Mouse (Mus musculus): Measurements from ENCODE around the gene Ccdc189. TPM values are rescaled to one million over a fixed set of nuclear protein-coding genes. Genes with fewer than 3 reads are reported as not detected.

The Ccdc189 gene
- total and polyA plus RNA-seq, 2 experiments from 2014 or later = 8.1 to 11.8 TPM

DNA sequence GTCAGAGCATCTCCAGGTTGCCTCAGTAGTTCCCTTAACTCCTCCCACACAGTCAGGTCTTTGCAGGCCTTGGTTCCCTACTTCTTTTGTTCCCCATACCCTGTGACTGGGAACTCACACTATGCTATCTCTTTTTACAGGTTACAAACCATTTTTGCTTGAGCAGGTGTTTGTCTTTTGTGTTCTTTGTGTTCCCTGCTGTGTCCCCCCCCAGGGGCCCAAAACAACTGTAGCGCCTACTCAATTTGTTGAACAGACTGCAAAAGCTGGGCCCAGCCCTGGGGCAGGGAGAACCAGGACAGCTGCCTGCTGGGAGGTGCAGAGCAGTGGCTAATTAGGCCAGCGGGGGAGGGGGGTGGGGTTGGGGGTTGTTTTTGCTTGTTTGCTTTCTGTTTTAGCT lies 29.6 kb upstream of the Ccdc189 start:
- 31% methylated on average over 2 of the region's 2 CpGs for WGBS

GRCm38 (mm10) chr7:127616881-127617280 lies 28.5 kb upstream of the Ccdc189 start:
- ATAC-seq (ENCODE audit: low FRiP score) (no peak), DNase-seq (ENCODE audit: low spot score) (no peak)
- no peaks in the 10 kb centered on the region for H3K27me3 ChIP-seq (ENCODE audit: insufficient read depth, low read length)
- no peak overlapping the region for H3K4me2 ChIP-seq (ENCODE audit: low read depth, low read length, poor library complexity, severe bottlenecking)
- H3K27ac ChIP-seq (ENCODE audit: low read depth, low read length) = no peak overlapping the region
- peaks cover 7% of the 10 kb centered on the region for H3K36me3 ChIP-seq (ENCODE audit: insufficient read depth, low read length)
- peaks cover 6% of the 10 kb centered on the region; the same call in 1 of the 2 replicates for H3K4me1 ChIP-seq (ENCODE audit: insufficient read depth, low read length)
- no peak overlapping the region for H3K9ac ChIP-seq (replicated peaks; ENCODE audit: low read length, poor library complexity, severe bottlenecking)
- WGBS = 75% methylated on average over 1 of the region's 1 CpGs
- no peak for TF ChIP-seq CTCF (IDR thresholded peaks at IDR 0.05)
- H3K4me3 ChIP-seq (ENCODE audit: low read depth, low read length) = no peak overlapping the region
- H3K9me3 ChIP-seq (ENCODE audit: low read length) = no peaks in the 10 kb centered on the region

More for the DNA sequence above, 29.6 kb upstream of the Ccdc189 start:
- Histone ChIP-seq H3K27me3 (ENCODE audit: insufficient read depth, low read length) (no peaks in the 10 kb centered on the region), H3K4me1 (ENCODE audit: insufficient read depth, low read length) (peaks cover 6% of the 10 kb centered on the region; the same call in 1 of the 2 replicates), H3K4me2 (ENCODE audit: low read depth, low read length, poor library complexity, severe bottlenecking) (no peak overlapping the region), H3K9me3 (ENCODE audit: low read length) (no peaks in the 10 kb centered on the region), H3K27ac (ENCODE audit: low read depth, low read length) (no peak overlapping the region), H3K4me3 (ENCODE audit: low read depth, low read length) (no peak overlapping the region), H3K36me3 (ENCODE audit: insufficient read depth, low read length) (no peaks in the 10 kb centered on the region), H3K9ac (replicated peaks; ENCODE audit: low read length, poor library complexity, severe bottlenecking) (no peak overlapping the region)
- no peak for ATAC-seq (ENCODE audit: low FRiP score)
- TF ChIP-seq CTCF (IDR thresholded peaks at IDR 0.05) = no peak
- DNase-seq (ENCODE audit: low spot score) = no peak

DNA sequence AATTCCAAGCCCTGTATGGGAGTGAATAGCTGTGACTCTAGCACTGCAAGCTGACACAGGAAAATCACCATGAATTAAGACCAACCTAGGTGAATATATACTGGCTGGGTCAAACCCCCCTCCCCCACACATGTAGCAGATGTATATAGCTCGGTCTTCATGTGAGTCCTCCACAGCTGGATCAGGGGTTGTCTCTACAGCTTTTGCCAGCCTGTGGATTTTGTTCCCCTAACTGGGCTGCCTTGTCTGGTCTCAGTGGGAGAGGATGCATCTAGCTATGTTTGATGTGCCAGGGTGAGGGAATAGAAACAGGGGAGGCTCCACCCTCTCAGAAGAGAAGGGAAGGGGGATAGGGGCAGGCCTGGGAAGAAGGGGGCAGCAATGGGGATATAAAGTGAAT lies 27.9 kb upstream of the Ccdc189 start:
- H3K27me3 ChIP-seq (ENCODE audit: insufficient read depth, low read length) = no peaks in the 10 kb centered on the region
- H3K9me3 ChIP-seq (ENCODE audit: low read length) = no peaks in the 10 kb centered on the region
- WGBS = 29% methylated on average over 1 of the region's 1 CpGs
- DNase-seq (ENCODE audit: low spot score) (no peak), ATAC-seq (ENCODE audit: low FRiP score) (no peak)
- H3K4me1 ChIP-seq (ENCODE audit: insufficient read depth, low read length) = peaks cover 6% of the 10 kb centered on the region; the same call in 1 of the 2 replicates
- H3K27ac ChIP-seq (ENCODE audit: low read depth, low read length) = no peak overlapping the region
- no peak for TF ChIP-seq CTCF (IDR thresholded peaks at IDR 0.05)
- H3K4me3 ChIP-seq (ENCODE audit: low read depth, low read length) = peak overlapping the region; percentile 100
- peak overlapping the region; percentile 93 for H3K4me2 ChIP-seq (ENCODE audit: low read depth, low read length, poor library complexity, severe bottlenecking)
- H3K9ac ChIP-seq (replicated peaks; ENCODE audit: low read length, poor library complexity, severe bottlenecking) = no peak overlapping the region
- peaks cover 12% of the 10 kb centered on the region for H3K36me3 ChIP-seq (ENCODE audit: insufficient read depth, low read length)

DNA sequence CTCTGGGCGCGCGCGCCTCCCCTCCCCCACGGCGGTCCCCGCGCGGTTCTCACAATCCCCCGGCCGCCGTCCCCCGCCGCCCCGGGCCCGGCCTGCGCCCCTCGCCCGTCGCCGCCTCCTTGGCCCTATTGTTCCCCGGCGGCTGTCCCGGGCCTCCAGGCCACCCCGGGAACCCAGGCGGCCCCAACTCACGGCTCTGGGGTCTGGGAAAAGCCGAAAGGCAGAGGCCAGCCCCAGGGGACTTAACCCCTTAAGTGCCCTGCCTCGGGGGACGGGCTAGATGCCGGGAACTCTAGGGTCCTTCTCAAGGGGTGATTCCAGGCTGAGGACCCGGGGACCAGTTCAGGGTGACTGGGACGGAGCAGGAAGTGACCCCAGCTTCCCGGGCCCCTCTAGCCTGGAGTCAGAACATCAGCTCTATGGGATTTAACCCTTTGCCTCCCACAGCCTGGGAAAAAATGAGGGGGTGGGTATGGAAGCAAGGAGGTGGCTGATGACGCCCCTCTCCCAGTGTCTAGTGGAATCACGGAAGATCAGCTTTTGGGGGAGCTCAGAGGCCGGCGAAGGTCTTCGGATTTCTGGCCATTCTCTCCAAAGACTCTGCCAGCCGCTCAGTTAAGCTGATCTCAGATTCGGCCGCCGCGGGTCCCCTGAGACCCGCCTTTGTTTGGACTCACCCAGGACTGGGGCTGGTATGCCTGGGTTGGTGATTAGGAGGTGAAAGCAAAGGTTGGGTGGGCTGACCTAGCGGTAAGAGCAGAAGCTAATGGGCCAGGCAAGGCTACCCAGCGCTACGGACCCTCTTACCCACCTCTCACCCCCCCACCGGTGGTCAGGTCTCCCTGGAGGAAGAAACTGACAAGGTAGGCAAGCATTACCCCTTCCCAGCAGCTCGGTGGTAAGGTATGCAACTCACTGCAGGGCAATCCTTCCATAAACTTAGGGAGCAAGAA lies 26.8 kb upstream of the Ccdc189 start, which contains the start of gene Zfp629:
Gene Zfp629 (minus strand): TSS at position 907 of the 953 bp plus-strand sequence.
- no peaks in the 10 kb centered on the region for H3K27me3 ChIP-seq (ENCODE audit: insufficient read depth, low read length)
- H3K4me2 ChIP-seq (ENCODE audit: low read depth, low read length, poor library complexity, severe bottlenecking) = peak within 1 kb of the TSS; percentile 93
- under 1% methylated on average over 38 of the region's 50 CpGs for WGBS
- DNase-seq (ENCODE audit: low spot score) (peak; percentile 94), ATAC-seq (ENCODE audit: low FRiP score) (peak; percentile 93)
- no peak for TF ChIP-seq CTCF (IDR thresholded peaks at IDR 0.05)
- H3K36me3 ChIP-seq (ENCODE audit: insufficient read depth, low read length) = peaks cover 24% of the 10 kb centered on the region
- H3K4me1 ChIP-seq (ENCODE audit: insufficient read depth, low read length) = peaks cover 6% of the 10 kb centered on the region; the same call in 1 of the 2 replicates
- no peaks in the 10 kb centered on the region for H3K9me3 ChIP-seq (ENCODE audit: low read length)
- peak within 1 kb of the TSS; percentile 94 for H3K9ac ChIP-seq (replicated peaks; ENCODE audit: low read length, poor library complexity, severe bottlenecking)
- peak within 1 kb of the TSS; percentile 100 for H3K4me3 ChIP-seq (ENCODE audit: low read depth, low read length)
- H3K27ac ChIP-seq (ENCODE audit: low read depth, low read length) = peak within 1 kb of the TSS; percentile 96

DNA sequence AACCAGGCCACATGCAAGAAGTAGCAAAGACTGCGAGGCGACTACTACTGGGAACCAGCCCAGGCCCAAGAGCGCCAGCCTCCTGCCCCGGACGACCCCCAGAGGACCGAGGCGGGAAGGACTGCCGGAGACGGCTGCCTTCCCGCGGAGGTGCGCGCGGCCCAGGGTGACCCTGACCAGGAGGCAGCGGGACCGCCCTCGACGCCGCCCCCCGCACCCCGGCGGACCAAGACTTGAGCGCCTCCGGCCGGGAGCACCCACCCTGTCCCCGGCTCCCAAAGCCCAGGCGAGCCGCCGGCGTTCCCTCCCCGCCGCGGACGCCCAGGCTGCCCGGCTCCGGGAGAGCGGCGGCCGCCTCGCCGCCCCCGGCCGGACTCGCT lies 26.1 kb upstream of the Ccdc189 start:
- H3K9ac ChIP-seq (replicated peaks; ENCODE audit: low read length, poor library complexity, severe bottlenecking) = peak overlapping the region; percentile 94
- 0 out of 2 replicates have a peak, but pooled peaks have one; percentile 45 for ATAC-seq (ENCODE audit: low FRiP score)
- H3K27ac ChIP-seq (ENCODE audit: low read depth, low read length) = peak overlapping the region; percentile 96
- no peaks in the 10 kb centered on the region for H3K27me3 ChIP-seq (ENCODE audit: insufficient read depth, low read length)
- DNase-seq (ENCODE audit: low spot score) = peak; percentile 11
- no peaks in the 10 kb centered on the region for H3K9me3 ChIP-seq (ENCODE audit: low read length)
- peak overlapping the region; percentile 93 for H3K4me2 ChIP-seq (ENCODE audit: low read depth, low read length, poor library complexity, severe bottlenecking)
- WGBS = under 1% methylated on average over 17 of the region's 44 CpGs
- peaks cover 6% of the 10 kb centered on the region; the same call in 1 of the 2 replicates for H3K4me1 ChIP-seq (ENCODE audit: insufficient read depth, low read length)
- TF ChIP-seq CTCF (IDR thresholded peaks at IDR 0.05) = no peak
- peaks cover 30% of the 10 kb centered on the region for H3K36me3 ChIP-seq (ENCODE audit: insufficient read depth, low read length)
- H3K4me3 ChIP-seq (ENCODE audit: low read depth, low read length) = peak overlapping the region; percentile 100

- H3K4me1 ChIP-seq (ENCODE audit: insufficient read depth, low read length) = peaks cover 6% of the 10 kb centered on the region; the same call in 1 of the 2 replicates
- no peaks in the 10 kb centered on the region for H3K27me3 ChIP-seq (ENCODE audit: insufficient read depth, low read length)
- peak overlapping the region; percentile 93 for H3K4me2 ChIP-seq (ENCODE audit: low read depth, low read length, poor library complexity, severe bottlenecking)
- DNase-seq (ENCODE audit: low spot score) (no peak), ATAC-seq (ENCODE audit: low FRiP score) (no peak)
- peaks cover 33% of the 10 kb centered on the region for H3K36me3 ChIP-seq (ENCODE audit: insufficient read depth, low read length)
- TF ChIP-seq CTCF (IDR thresholded peaks at IDR 0.05) = no peak
- no peaks in the 10 kb centered on the region for H3K9me3 ChIP-seq (ENCODE audit: low read length)
- peak overlapping the region; percentile 100 for H3K4me3 ChIP-seq (ENCODE audit: low read depth, low read length)
- peak overlapping the region; percentile 96; the same call in 1 of the 2 replicates for H3K27ac ChIP-seq (ENCODE audit: low read depth, low read length)
- H3K9ac ChIP-seq (replicated peaks; ENCODE audit: low read length, poor library complexity, severe bottlenecking) = peak overlapping the region; percentile 94
- 14% methylated on average over 8 of the region's 8 CpGs for WGBS
Observed at GRCm38 (mm10) chr7:127614091-127614490, 25.7 kb upstream of the Ccdc189 start.
